Mouse (Mus musculus) lung, postnatal 0 days (tissue): ENCODE measurements around the gene Pth. TPM values are rescaled to one million over a fixed set of nuclear protein-coding genes. Genes with fewer than 3 reads are reported as not detected.

ENCODE experiments used
- ATAC-seq: fragments of 200-750 bp; cut with Nextera tagmentation; 2 replicates; pipeline ENCODE4 v1.8.0; 2017; ENCODE audit warnings: moderate library complexity
- DNase-seq: peaks from one replicate; pipeline ENCODE4 v3.0.0-alpha.2; 2016; ENCODE audit warnings: low spot score
- H3K27ac ChIP-seq: fragments of 300-500 bp; sonication (generic); 2 replicates; pipeline ENCODE4 v1.5.1; 2014; ENCODE audit warnings: antibody characterized with exemption, mild to moderate bottlenecking, low read length, mixed read lengths
- H3K27me3 ChIP-seq: fragments of 300-500 bp; sonication (generic); replicated peaks from 2 replicates; pipeline ENCODE4 v1.6.1; 2014; ENCODE audit warnings: low read length, mixed read lengths; ENCODE audit not compliant: insufficient read depth
- H3K36me3 ChIP-seq: fragments of 300-500 bp; sonication (generic); 2 replicates; pipeline ENCODE4 v1.6.1; 2014; ENCODE audit warnings: low read length, mixed read lengths; ENCODE audit not compliant: insufficient read depth
- H3K4me1 ChIP-seq: fragments of 300-500 bp; sonication (generic); 2 replicates; pipeline ENCODE4 v1.6.1; 2014; ENCODE audit warnings: antibody characterized with exemption, low read depth, low read length, mixed read lengths; ENCODE audit not compliant: insufficient read depth
- H3K4me2 ChIP-seq: fragments of 300-500 bp; sonication (generic); replicated peaks from 2 replicates; pipeline ENCODE4 v1.6.1; 2014; ENCODE audit warnings: low read depth, mild to moderate bottlenecking, low read length, moderate library complexity, mixed read lengths
- H3K4me3 ChIP-seq: fragments of 300-500 bp; sonication (generic); 2 replicates; pipeline ENCODE4 v1.5.1; 2014; ENCODE audit warnings: low read depth, low read length
- H3K9ac ChIP-seq: fragments of 300-500 bp; sonication (generic); replicated peaks from 2 replicates; pipeline ENCODE4 v1.6.1; 2014; ENCODE audit warnings: low read depth, mild to moderate bottlenecking
- H3K9me3 ChIP-seq: fragments of 300-500 bp; sonication (generic); 2 replicates; pipeline ENCODE4 v1.6.1; 2016; ENCODE audit warnings: low read length, mixed read lengths
- CTCF ChIP-seq: IDR thresholded peaks from 2 replicates; pipeline ENCODE4 v1.5.1; 2016; ENCODE audit warnings: antibody characterized with exemption, mild to moderate bottlenecking
- EP300 ChIP-seq: IDR thresholded peaks from 2 replicates; pipeline ENCODE4 v1.6.1; 2016; ENCODE audit warnings: antibody characterized with exemption, mild to moderate bottlenecking, control low read depth
- WGBS: fragments of 180-500 bp; shearing (Covaris S2); extraction: QIAGEN DNeasy Blood & Tissue Kit; methylation state at CpG from one replicate; pipeline ENCODE4 v1.1.7; 2014; 5-methylcytosine and 5-hydroxymethylcytosine counted together
- polyA plus RNA-seq: library from polyadenylated mRNA; unstranded; fragments of >200 nt; fragmentation: Nextera tagmentation; extraction: Ambion mirVana; gene quantifications from 2 replicates; pipeline ENCODE4 v1.2.1, GENCODE M21; 2015

Gene Pth
- polyA plus RNA-seq, 1 experiment from 2014 or later = not detected

GRCm38 (mm10) chr7:113367440-113367839 lies 20.9 kb downstream of the Pth start:
- Histone ChIP-seq H3K36me3 (no peaks in the 10 kb centered on the region), H3K4me1 (no peaks in the 10 kb centered on the region), H3K27ac (no peak overlapping the region), H3K9ac (no peak overlapping the region), H3K9me3 (no peaks in the 10 kb centered on the region), H3K27me3 (no peaks in the 10 kb centered on the region), H3K4me3 (no peak overlapping the region), H3K4me2 (no peak overlapping the region)
- TF ChIP-seq EP300 = no peak
- no peak for TF ChIP-seq CTCF
- 84% methylated on average over 4 of the region's 4 CpGs for WGBS
- DNase-seq (no peak), ATAC-seq (no peak)

- H3K27me3 ChIP-seq = no peaks in the 10 kb centered on the region
- DNase-seq (no peak), ATAC-seq (no peak)
- 73% methylated on average over 1 of the region's 1 CpGs for WGBS
- TF ChIP-seq EP300 (no peak), CTCF (no peak)
- H3K36me3 ChIP-seq = no peaks in the 10 kb centered on the region
- H3K9ac ChIP-seq = no peak overlapping the region
- H3K4me2 ChIP-seq = no peak overlapping the region
- no peaks in the 10 kb centered on the region for H3K4me1 ChIP-seq
- no peaks in the 10 kb centered on the region for H3K9me3 ChIP-seq
- H3K4me3 ChIP-seq = no peak overlapping the region
- H3K27ac ChIP-seq = no peak overlapping the region
These were observed 39.3 kb downstream of the Pth start for GRCm38 (mm10) chr7:113349089-113349488.

- no peaks in the 10 kb centered on the region for H3K27me3 ChIP-seq
- DNase-seq = no peak
- WGBS = 96% methylated on average over 2 of the region's 2 CpGs
- no peaks in the 10 kb centered on the region for H3K36me3 ChIP-seq
- no peak overlapping the region for H3K4me3 ChIP-seq
- H3K9me3 ChIP-seq = no peaks in the 10 kb centered on the region
- no peaks in the 10 kb centered on the region for H3K4me1 ChIP-seq
- TF ChIP-seq CTCF (no peak), EP300 (no peak)
- no peak for ATAC-seq
- no peak overlapping the region for H3K27ac ChIP-seq
- H3K9ac ChIP-seq = no peak overlapping the region
- no peak overlapping the region for H3K4me2 ChIP-seq
These were observed 40.7 kb downstream of the Pth start for GRCm38 (mm10) chr7:113347694-113348093.

- ATAC-seq (no peak), DNase-seq (no peak)
- Histone ChIP-seq H3K9ac (no peak overlapping the region), H3K4me1 (no peaks in the 10 kb centered on the region), H3K9me3 (no peaks in the 10 kb centered on the region), H3K36me3 (no peaks in the 10 kb centered on the region), H3K4me2 (no peak overlapping the region), H3K4me3 (no peak overlapping the region), H3K27ac (no peak overlapping the region), H3K27me3 (no peaks in the 10 kb centered on the region)
- WGBS = 43% methylated on average over 4 of the region's 4 CpGs
- no peak for TF ChIP-seq EP300
- TF ChIP-seq CTCF = no peak
These were observed 41.1 kb downstream of the Pth start for GRCm38 (mm10) chr7:113347271-113347670.

Other genes starting within 250 kb of the Pth start
- gene Arntl, start 181.1 kb downstream of the Pth start, polyA plus RNA-seq = 12.7 and 13.4 TPM in 2 replicates
- 20.6 and 20.8 TPM in 2 replicates for gene Btbd10, start 19.2 kb downstream of the Pth start, polyA plus RNA-seq
- gene Far1, start 125.3 kb upstream of the Pth start, polyA plus RNA-seq = 39.9 and 50.2 TPM in 2 replicates